Mouse (Mus musculus): ENCODE results near the gene Map2k3.

Gene Map2k3

DNA sequence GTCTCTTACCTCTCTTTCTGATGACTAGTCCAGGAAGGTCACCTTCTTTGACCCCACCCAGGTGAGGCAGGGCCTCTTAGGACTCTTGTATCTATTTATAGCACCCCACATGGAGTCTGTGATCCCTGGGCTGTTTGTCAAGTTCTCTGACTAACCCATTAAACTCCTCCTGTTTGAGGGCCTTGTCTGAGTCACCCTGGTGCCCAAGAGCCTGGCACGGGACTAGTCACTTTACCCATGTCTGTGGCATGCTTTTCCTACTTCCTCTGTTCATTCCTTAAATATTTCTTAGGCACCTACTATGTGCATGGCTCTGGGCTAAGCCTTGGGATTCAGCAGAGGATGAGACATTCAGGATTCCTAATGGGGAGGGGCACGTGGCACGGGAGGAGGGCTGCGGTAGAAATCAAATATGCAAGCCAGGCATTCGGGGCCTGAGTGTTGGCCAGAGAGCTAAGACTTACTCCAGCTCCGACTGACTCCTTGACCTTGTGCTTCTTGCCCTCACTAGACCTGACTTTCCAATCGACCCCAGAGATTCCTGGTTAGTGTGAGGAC, 1.0 kb upstream of the Map2k3 start:
- DNase-seq, result no peak

DNA sequence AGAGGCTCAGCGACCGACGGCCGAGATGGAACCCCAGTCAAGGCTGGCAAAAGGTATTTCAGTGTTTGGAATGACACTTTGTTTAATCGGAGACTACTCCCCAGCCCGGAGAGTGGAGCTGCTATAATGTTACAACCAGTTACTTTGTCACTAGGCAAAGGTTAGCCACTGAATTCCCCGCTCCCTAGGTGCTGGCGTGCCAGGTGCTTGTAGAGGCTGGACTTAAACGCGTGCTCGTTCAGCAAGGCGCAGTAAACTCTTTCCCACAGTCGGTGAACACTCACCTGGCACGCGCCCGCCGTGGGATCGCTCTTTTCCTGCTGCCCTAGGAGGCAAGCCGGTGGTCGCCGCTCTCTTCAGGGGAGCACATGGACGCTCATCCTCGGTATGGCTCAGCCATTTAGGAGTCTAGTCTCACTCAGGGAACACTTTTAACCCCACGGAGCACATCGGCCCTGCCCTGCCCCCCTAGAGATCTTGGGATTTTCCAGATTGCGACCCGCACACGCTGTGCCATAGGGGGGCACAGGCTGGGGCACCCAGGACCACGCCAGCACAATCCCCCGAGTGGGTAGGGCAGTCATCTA, 458 bp upstream of the Map2k3 start:
- no peak for DNase-seq

DNA sequence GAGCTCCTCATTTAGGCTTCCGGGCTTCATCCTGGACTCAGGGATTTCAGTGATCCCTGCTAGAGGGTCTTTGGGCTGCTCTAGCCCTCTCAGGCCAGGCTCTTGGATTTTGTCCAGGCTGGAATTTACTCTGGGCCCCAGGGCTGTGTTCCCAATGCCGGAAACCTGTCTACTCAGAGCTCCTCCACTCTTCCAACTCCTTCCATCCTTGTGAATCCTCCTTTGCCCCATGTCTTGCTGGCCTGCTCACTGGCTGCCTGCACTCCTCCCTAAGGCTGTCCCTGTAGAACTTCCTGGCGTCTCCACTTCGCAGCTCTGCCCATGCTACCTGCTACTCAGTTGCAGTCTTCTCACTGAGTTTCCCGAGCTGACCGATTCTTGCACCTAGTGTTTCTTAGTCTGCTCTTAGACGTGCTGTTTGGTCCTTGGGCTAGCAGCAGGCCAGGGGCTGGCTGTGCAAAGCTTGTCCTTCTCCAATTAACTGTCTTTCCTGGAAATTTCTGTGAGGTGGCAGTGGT, 729 bp downstream of the Map2k3 start:
- DNase-seq, result no peak

DNA sequence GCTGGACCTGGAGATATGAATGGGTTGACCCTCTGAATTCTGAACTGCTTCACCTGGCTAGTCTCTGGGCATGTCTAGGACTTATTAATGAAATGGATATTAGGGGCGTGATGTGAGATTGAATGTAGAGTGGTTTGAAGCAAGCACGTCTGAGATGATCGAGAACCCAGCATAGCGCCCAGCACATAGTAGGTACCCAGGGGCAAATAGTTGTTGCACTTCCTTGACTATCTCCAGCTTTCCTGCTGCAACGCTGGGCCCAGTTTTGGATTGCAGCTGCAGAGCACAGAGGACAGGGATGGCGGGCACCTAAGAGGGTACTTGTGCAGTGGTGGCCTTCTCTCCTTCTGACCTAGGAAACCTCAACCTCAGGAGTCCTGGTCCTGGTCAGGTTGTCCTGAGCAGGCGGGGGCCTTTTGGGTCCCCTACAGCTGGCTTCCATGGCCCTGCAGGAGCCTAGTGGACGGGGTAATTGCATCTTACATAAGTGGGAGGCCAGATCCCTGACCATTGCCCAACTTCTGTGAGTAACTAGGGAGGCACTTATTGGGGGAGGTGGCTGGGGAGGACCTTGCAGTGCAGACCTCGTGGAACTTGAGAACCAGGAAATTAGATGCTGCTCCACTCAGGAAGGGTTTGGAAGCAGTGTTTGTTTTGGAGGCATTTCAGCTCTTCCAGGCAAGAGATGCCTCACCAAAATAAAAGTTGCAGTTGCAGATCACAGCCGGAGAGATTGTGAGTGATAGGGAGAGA, 1.5 kb downstream of the Map2k3 start:
- no peak for DNase-seq

DNA sequence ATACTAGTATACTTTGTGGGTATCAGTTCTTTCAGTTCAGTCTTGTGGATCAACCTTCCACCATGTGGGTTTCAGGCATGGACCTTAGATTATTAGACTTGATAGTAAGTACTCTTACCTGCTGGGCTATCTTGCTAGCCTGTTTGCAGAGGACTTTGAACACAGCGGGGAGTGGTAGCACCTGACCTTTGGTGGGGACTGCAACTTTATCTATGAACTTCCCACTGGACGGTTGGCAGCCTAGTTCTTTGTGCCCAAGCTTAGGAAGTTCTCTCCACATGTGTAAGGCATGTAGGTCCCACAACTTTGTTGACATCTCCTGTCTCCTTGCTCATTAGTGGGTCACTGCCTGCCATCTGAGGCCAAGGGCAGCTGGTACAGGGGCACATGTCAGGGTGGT, 3.0 kb downstream of the Map2k3 start:
- DNase-seq, result no peak

DNA sequence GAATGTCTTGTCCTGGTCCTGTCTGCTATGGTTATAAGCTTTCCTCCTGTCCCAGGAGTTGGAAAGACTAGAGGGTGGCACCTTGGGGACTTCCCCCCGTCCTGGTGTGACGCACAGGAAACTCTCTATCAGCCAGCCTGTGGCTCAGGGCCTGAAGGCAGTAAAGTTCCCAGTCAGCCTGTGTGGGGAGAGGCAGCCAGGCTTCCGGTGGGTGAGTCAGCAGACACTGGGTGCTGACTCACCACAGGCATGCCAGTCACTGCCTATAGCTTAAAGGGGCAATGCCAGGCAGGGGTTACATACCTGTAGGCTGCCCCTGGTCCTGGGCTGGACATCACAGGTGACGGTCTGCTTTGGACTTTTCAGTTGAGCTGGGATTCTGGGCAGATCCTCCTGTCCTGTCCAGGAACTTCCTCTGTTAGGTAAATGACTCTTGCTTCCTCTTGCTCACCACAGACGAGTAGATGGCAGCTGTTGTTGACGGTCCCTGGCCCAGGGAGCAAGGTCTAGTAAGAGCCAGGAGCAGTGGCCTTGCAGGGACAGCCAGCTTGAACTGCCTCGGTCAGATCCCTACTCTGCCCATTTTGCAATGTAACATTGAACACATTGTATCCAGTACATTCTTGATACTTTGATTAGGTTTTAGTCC, 3.6 kb downstream of the Map2k3 start:
- peak; percentile 81 for DNase-seq

DNA sequence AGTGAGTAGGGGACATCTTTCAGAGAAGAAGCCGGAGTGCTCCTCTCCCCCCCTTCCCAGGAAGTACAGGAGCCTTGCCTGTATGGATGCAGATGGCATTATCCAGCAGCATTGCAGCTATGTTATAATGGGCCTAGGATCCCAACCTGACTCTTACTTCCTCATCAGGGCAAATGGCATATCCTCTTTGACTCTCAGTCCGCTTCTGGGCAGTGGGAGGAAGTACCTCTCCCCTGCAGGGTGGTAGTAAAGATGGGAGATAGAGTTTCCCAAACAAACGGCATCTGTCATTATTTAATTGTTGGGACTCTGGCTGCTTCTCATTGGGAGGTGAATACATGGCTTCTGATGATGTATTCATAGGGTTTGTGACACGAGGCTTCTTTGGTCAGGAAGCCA, 4.1 kb downstream of the Map2k3 start:
- no peak for DNase-seq

DNA sequence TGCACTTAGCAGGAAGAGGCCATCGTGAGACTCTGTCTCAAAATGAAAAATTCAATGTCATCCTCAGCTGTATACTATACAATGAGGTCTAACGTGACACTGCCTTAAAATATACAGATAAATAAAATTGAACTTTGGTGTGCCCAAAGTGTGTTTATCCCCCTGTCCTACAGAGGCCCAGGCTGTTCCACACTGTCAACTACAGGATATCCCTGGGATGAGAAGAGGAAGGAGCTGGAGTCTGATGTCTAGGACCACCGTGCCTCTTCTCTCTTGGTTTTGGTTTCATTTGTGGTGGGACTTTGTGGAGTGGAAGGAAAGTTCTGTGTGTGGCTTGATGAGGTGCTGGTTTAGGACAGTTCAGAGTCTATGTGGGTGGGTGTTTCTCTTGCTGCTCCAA, 5.8 kb downstream of the Map2k3 start:
- DNase-seq, result no peak

DNA sequence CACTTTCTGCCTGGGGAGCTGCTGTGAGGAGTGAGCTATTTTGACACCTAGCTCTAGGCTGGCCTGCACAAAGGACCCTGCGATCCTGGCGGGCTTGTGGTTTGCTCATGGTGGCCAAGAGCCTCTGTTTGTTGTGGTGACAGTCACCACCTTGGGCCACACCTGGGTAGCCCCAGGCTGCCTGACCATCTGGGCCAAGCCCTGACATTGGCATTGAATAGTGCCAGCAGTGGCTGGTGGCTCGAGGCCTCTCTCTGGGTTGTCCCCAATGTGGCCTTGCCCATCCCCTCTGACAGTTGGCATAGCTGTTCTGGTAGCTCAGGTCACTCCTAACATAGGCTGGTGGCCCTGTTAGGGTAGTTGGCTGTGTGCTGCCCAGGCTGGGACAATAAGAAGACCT, 7.7 kb downstream of the Map2k3 start:
- no peak for DNase-seq

DNA sequence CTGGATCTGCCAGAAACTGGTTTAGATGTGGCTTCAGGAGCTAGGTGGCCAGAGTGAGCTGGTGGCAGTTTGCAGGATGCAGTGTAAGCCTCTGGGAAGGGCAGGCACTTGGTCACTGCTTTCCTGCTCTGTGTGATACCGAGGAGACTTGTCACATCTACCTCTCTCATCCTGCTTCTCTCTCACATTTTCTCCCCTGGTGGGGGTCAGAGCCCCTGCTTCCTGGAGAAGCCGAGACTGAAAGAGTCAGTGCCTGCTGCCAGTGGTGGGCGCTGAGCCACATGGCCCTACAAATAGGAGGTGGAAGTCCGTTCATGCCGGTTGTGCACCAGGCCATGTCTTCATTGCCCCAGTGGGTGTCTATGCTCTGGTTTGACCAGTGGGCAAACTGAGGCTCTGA, 8.7 kb downstream of the Map2k3 start:
- no peak for DNase-seq

DNA sequence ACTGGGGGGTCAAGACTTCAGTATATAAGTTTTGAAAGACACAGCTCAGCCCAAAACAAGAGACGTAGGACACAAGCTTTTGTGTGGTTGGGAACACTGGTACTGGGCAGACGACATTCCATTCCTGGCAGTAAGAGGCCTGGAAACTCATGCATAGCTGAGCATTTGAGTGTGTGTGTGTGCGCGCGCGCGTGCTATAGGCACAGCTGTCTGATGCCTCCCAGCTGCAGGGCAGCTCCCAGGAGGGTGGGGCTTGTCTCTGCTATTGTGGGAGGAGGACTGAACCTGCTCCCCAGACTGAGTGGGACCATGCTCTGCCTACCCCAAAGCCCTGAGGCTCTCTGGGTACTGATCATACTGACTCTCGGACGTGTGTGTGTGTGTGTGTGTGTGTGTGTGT, 9.5 kb downstream of the Map2k3 start:
- DNase-seq, result no peak

DNA sequence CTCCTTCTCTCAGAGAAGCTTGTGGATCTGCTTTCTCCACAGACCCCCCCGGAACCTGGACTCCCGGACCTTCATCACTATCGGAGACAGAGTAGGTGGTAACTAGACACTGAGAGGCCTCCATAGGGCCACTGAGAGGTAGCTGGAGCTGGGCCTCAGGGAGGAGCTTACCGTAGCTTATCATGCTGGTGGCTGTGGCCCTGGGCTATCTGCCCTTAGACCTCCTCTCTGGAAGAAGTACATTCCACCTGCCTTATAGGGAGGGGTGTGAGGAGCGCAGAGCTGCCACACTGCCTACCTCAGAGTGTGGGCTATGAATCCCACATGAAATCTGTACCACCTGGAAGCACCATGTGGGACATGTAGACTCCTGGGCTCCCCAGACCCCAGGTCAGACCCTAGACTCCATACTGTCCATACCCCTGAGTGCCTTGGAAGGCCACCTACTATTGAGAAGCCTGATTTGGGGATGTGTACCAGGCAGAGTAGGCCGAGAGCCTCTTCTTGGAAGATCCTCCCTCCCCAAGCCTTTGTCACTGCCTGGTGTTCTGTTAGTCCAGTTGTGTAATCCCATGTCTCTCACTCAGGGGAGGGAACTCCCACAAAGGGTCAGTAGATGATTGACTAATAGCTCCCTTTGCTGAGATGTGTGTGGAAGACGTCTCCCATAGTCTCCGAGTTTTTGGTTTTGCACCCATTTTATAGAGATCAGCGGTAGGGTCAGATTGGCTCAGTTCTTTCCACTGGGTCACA, 10.6 kb downstream of the Map2k3 start:
- DNase-seq, result no peak

DNA sequence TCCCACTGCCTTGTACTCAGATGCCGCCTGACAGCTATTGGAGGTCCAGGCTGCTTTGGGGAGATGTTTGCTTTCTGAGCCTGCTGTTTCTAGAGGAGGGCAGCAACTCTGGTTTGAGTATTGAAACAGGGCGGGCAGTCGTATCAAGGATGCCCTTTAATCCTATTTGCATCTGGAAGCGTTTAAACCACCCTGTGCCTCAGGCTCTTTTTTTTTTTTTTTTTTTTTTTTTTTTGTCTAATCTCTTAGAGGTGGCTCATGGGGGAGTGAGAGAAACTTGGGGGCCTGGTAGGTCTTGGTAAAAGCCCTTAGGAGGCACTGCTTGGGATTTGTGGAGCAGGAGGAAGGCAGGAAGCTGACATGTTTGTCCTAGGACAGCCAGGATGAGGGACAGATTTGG, 13.2 kb downstream of the Map2k3 start:
- no peak for DNase-seq

DNA sequence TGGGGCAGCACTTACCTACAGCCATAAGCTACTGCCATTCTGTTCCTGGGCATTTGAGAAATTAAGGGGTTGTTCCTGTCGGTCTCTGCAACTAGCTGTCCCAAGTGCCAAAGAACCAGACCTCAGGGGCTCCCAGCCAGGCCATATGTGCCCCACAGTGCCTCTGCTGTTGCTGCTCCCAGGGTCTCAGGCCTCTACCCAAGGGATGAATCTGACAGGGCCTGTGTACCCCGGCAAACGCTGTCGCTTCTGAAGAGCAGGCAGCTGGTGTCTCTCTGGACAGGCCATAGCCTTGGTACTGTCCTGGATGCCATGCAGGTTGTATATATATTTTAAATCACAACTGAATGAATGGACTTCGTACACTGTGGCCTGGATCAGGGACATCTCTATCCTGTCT, 20.1 kb downstream of the Map2k3 start:
- no peak for DNase-seq

DNA sequence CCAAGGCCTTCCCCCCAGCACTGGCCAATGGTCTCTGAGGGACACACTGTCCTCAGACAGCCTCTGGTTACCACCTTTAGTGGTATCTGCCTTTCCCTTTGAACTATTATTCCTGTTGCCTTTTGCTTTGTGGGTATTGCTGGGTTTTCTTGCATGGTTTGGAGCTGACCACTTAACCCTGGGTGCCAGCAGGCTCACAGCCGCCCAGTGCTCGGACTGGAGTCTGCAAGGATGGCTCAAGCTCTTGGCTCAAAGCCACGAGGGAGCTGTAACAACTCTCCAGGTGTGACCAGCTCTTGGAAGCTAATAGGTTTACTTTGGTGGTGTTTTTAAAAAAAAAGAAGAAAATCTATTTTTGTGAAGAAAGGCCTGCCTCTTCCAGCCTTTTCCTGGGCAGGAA, 20.5 kb downstream of the Map2k3 start:
- DNase-seq, result no peak

DNA sequence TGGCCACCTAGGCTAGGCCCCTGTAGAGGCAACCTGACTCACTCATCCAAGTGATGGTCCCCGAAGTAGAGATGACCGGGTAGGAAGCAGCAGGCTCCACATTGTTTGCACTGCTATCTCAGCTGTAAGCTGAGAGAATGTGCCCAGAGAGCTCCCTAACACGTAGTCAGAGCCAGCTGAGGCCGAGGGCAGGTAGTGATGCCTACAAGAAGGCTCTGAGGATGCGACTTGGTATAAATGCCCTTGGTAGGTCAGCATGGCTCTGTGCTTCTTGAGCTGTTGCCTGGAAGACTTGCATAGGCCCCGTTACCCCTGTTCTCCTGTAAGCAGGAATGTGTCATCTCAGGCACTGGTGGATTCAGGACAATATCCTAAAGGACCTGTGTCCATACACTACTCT, 21.2 kb downstream of the Map2k3 start:
- no peak for DNase-seq

DNA sequence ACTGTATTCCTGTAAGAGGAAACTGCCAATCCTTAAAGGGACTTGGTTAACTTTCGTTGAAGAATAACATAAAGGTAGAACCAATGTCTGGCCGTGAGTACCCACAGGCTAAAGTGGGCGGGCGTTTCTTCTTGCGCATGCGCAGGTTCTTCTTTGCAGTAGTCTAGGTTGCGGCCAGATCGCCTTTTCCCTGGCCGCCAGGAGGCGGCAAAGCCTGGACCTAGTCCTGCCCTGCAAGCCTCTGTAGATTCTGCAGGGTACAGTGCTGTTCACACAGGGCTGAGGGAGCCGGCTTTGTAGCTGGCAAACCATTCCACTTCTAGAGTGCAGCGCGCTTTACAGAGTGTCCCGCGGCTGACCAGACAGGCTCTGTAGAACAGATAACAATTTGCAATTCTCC, 22.0 kb downstream of the Map2k3 start:
- DNase-seq, result peak; percentile 89

DNA sequence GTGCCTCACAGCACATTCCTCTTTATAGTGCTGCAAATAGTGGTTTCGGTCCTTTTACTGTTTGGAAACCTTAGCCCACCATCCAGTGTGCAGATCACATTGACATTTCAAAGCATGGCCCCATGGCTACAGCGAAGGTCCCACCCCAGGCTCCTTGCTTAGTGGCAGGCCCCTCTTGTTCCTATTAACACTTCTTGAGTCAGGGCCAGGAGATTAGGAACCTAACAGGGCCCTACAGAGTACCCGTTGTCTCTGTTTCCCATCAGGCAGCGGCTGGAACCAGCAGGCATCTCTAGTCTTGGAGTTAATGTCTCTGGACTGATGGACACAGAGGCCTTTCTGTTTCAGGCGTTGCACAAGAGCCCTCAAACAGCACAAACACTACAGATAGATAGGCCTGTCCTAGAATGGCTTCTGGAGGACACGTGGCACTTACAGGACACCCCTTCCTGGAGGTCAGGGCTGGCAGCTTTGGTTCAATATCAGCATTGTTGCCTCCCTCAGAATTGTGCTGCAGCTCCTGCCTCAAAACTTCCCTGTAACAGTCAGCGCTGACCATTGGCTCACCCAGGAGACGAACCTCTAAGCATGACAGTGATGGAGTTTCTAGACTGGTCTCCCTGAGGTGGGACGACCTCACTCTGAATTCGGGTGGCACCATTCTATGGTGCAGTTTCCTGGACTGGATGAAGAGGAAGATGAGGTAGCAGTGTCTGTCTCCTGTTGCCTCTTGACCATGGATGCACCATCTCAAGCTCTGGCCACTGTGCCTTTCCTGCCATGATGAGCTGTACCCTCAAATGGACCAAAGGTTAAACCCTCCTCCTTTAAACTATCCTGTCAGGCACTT, 22.6 kb downstream of the Map2k3 start:
- no peak for DNase-seq

DNA sequence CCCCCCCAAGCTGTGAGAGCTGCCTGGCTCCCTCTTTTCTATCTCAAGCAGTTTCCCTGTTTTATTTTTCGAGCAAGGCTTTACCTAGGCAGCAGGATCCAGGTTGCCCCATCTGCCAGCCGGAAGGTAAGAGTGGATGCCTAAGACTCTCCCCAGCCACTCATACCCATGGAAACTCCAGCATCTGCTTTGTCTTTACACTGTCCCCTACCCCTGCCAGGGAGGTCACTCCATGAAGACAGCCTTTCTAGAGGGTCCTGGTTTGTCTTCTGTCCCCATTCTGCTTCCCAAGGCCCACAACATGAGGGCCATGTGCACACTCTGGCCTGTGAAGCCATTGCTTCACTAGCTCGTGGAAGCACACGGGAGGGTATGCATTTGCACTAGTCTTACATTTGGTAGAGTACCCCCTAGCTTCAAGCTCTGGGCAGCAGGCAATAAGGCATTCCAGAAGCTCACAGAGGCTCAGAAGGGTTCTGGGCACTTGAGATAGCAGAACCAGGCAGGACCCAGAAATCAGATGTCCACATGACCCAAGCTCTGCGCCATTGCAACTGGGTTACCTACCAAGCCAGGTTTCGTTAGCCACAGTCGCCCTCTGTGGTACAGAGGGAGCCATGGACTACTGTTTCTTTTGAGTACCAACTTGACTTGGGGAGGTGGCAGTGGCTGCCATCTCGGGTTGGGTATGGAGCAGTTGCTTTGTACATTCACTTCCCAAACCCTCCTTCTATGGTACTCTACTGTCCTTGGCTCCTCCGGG, 24.0 kb downstream of the Map2k3 start:
- no peak for DNase-seq

DNA sequence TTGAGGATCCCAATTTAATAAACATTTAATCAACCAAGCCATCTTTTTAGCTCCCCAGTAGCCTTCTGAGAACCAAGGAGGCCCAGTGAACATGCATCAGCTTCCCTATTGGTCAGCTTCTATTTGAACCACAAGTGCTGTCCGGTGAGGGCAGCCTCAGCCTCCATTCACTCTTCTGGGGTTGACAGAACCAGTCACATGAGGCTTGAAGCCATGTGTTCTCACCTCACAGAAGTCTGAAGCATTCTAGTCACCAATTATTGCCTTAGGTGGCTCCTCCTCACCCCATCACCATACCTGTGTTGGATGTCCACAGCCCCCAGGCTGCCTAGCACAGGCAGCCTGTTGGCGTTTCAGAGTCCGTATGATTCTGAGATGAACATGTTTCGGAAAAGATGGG, 27.1 kb downstream of the Map2k3 start:
- no peak for DNase-seq

DNA sequence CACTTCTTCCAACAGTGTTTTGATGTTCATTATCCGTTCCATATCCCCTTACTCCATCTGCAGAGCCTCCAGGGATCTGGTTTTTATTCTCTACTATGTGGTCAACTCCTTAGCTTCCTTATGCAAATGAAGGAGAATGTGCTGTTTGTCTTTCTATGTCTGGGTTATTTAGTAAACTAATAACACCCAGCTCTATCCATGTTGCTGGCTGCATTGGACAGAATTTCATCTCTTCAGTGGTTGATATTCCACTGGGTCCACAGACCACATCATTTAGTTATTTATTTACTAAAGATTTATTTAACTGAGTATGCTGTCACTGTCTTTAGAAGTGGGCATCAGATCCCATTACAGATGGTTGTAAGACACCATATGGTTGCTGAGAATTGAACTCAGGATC, 29.3 kb downstream of the Map2k3 start:
- DNase-seq, result no peak
